ENCODE assay signal across 8 mouse cellular contexts in genomic region chr7:80401860-80402641, GRCm38 (mm10). TPM values are rescaled to one million over a fixed set of nuclear protein-coding genes. Genes with fewer than 3 reads are reported as not detected.
DNase-seq lines count a peak whose midpoint lies in the region; ATAC-seq and TF ChIP-seq lines count a peak whose summit lies in the region.

No protein-coding gene starts in this region.

- peak overlapping the region; percentile 92 for H3K9ac ChIP-seq in limb, embryonic 12.5 days (replicated peaks)
- H3K9ac ChIP-seq in midbrain, embryonic 12.5 days (replicated peaks), result peak overlapping the region; percentile 96

- H3K36me3 ChIP-seq in E14TG2a.4 (ENCODE audit: insufficient read depth, low read length), result peaks cover 1% of the 10 kb centered on the region
- H3K36me3 ChIP-seq in hindbrain, embryonic 10.5 days, result peaks cover 16% of the 10 kb centered on the region
- H3K36me3 ChIP-seq in limb, embryonic 12.5 days, result peaks cover 17% of the 10 kb centered on the region
- 0 out of 2 replicates have a peak, but pooled peaks cover 4% of the 10 kb centered on the region for H3K36me3 ChIP-seq in midbrain, embryonic 12.5 days

- peak overlapping the region; percentile 87 for H3K4me3 ChIP-seq in E14TG2a.4 (replicated peaks; ENCODE audit: low read length)
- H3K4me3 ChIP-seq in hindbrain, embryonic 10.5 days, result peak overlapping the region; percentile 93
- peak overlapping the region; percentile 95 for H3K4me3 ChIP-seq in limb, embryonic 12.5 days (replicated peaks)
- peak overlapping the region; percentile 97 for H3K4me3 ChIP-seq in midbrain, embryonic 12.5 days

- peak overlapping the region; percentile 91 for H3K4me2 ChIP-seq in limb, embryonic 12.5 days
- H3K4me2 ChIP-seq in midbrain, embryonic 12.5 days (replicated peaks), result peak overlapping the region; percentile 97

- DNase-seq in adipocyte (ENCODE audit: low spot score), result peak; percentile 14
- peak; percentile 60 for DNase-seq in hindbrain, embryonic 10.5 days (ENCODE audit: low spot score)
- peak; percentile 73 for DNase-seq in testis, postnatal 14 days (ENCODE audit: low spot score)
- DNase-seq in right cerebral cortex, postnatal 36 days (ENCODE audit: low spot score in 2 of 2), result no peak

- no peak for TF ChIP-seq CTCF in E14TG2a.4 (conservative IDR thresholded peaks at IDR 0.05; ENCODE audit: low read length)

- H3K9me3 ChIP-seq in E14TG2a.4 (ENCODE audit: low read length), result no peaks in the 10 kb centered on the region
- H3K9me3 ChIP-seq in hindbrain, embryonic 10.5 days, result no peaks in the 10 kb centered on the region
- no peaks in the 10 kb centered on the region for H3K9me3 ChIP-seq in limb, embryonic 12.5 days
- no peaks in the 10 kb centered on the region for H3K9me3 ChIP-seq in midbrain, embryonic 12.5 days

- ATAC-seq in erythroblast, adult 5-6 weeks (replicated peaks; ENCODE audit: low FRiP score, poor library complexity, severe bottlenecking), result peak; percentile 17
- ATAC-seq in limb, embryonic 12.5 days (ENCODE audit: insufficient number of reproducible peaks, insufficient read depth, low FRiP score, low TSS enrichment, low read depth), result peak; percentile 43; the same call in 1 of the 2 replicates
- peak; percentile 61 for ATAC-seq in midbrain, embryonic 12.5 days (ENCODE audit: low FRiP score, low read depth)

- H3K4me1 ChIP-seq in E14TG2a.4 (replicated peaks; ENCODE audit: low read depth, low read length), result peaks cover 39% of the 10 kb centered on the region
- peaks cover 34% of the 10 kb centered on the region for H3K4me1 ChIP-seq in hindbrain, embryonic 10.5 days (replicated peaks)
- peaks cover 35% of the 10 kb centered on the region for H3K4me1 ChIP-seq in limb, embryonic 12.5 days (replicated peaks)
- peaks cover 20% of the 10 kb centered on the region for H3K4me1 ChIP-seq in midbrain, embryonic 12.5 days

- H3K27ac ChIP-seq in hindbrain, embryonic 10.5 days, result peak overlapping the region; percentile 92
- peak overlapping the region; percentile 89 for H3K27ac ChIP-seq in limb, embryonic 12.5 days
- peak overlapping the region; percentile 67 for H3K27ac ChIP-seq in midbrain, embryonic 12.5 days (replicated peaks)

- under 1% methylated on average over 102 of the region's 102 CpGs for WGBS in hindbrain, embryonic 10.5 days
- WGBS in limb, embryonic 12.5 days, result under 1% methylated on average over 100 of the region's 102 CpGs
- under 1% methylated on average over 82 of the region's 102 CpGs for WGBS in midbrain, embryonic 12.5 days

- H3K27me3 ChIP-seq in E14TG2a.4 (ENCODE audit: insufficient read depth, low read length), result peaks cover 64% of the 10 kb centered on the region
- peaks cover 30% of the 10 kb centered on the region for H3K27me3 ChIP-seq in hindbrain, embryonic 10.5 days (ENCODE audit: insufficient read depth, poor library complexity, severe bottlenecking)
- H3K27me3 ChIP-seq in limb, embryonic 12.5 days, result peaks cover 17% of the 10 kb centered on the region
- H3K27me3 ChIP-seq in midbrain, embryonic 12.5 days, result peaks cover 25% of the 10 kb centered on the region

RNA-seq across cellular contexts. Expression of gene Furin, which starts 3.2 kb away (rescaled TPM):
- 23.0 and 23.1 TPM in 2 replicates for total RNA-seq in erythroblast, adult 5-6 weeks (2015; ENCODE audit: low replicate concordance)
- total RNA-seq in erythroblast, adult 5-6 weeks (2017; ENCODE audit: low replicate concordance), result 29.1 and 33.5 TPM in 2 replicates
- 4.6 and 5.2 TPM in 2 replicates for polyA plus RNA-seq in hindbrain, embryonic 10.5 days (2016; fragmentation: Nextera tagmentation; extraction: Ambion mirVana)
- 10.7 and 13.2 TPM in 2 replicates for polyA plus RNA-seq in limb, embryonic 12.5 days (2016; fragmentation: Nextera tagmentation; extraction: Ambion mirVana)
- 4.0 and 5.6 TPM in 2 replicates for polyA plus RNA-seq in midbrain, embryonic 12.5 days (2016; fragmentation: Nextera tagmentation; extraction: Ambion mirVana)

RNA-seq across cellular contexts. Expression of gene Fes, which starts 14.3 kb away (rescaled TPM):
- total RNA-seq in erythroblast, adult 5-6 weeks (2015; ENCODE audit: low replicate concordance), result 56.5 and 60.0 TPM in 2 replicates
- total RNA-seq in erythroblast, adult 5-6 weeks (2017; ENCODE audit: low replicate concordance), result 24.4 and 31.2 TPM in 2 replicates
- 10.4 and 11.6 TPM in 2 replicates for polyA plus RNA-seq in hindbrain, embryonic 10.5 days (2016; fragmentation: Nextera tagmentation; extraction: Ambion mirVana)
- 10.2 and 11.0 TPM in 2 replicates for polyA plus RNA-seq in limb, embryonic 12.5 days (2016; fragmentation: Nextera tagmentation; extraction: Ambion mirVana)
- 7.1 and 11.3 TPM in 2 replicates for polyA plus RNA-seq in midbrain, embryonic 12.5 days (2016; fragmentation: Nextera tagmentation; extraction: Ambion mirVana)

RNA-seq across cellular contexts. Expression of gene Man2a2, which starts 30.9 kb away (rescaled TPM):
- total RNA-seq in erythroblast, adult 5-6 weeks (2015; ENCODE audit: low replicate concordance), result 3.6 and 7.5 TPM in 2 replicates
- 4.5 and 6.6 TPM in 2 replicates for total RNA-seq in erythroblast, adult 5-6 weeks (2017; ENCODE audit: low replicate concordance)
- 17.7 TPM in 2 replicates for polyA plus RNA-seq in hindbrain, embryonic 10.5 days (2016; fragmentation: Nextera tagmentation; extraction: Ambion mirVana)
- 25.7 and 31.7 TPM in 2 replicates for polyA plus RNA-seq in limb, embryonic 12.5 days (2016; fragmentation: Nextera tagmentation; extraction: Ambion mirVana)
- polyA plus RNA-seq in midbrain, embryonic 12.5 days (2016; fragmentation: Nextera tagmentation; extraction: Ambion mirVana), result 23.1 and 26.0 TPM in 2 replicates

RNA-seq across cellular contexts. Expression of gene Hddc3, which starts 59.1 kb away (rescaled TPM):
- 2.3 TPM in 1 of 2 replicates, not detected in the other for total RNA-seq in erythroblast, adult 5-6 weeks (2015; ENCODE audit: low replicate concordance)
- total RNA-seq in erythroblast, adult 5-6 weeks (2017; ENCODE audit: low replicate concordance), result 2.6 TPM in 2 replicates
- polyA plus RNA-seq in hindbrain, embryonic 10.5 days (2016; fragmentation: Nextera tagmentation; extraction: Ambion mirVana), result 19.6 and 26.3 TPM in 2 replicates
- polyA plus RNA-seq in limb, embryonic 12.5 days (2016; fragmentation: Nextera tagmentation; extraction: Ambion mirVana), result 25.8 and 29.6 TPM in 2 replicates
- polyA plus RNA-seq in midbrain, embryonic 12.5 days (2016; fragmentation: Nextera tagmentation; extraction: Ambion mirVana), result 24.3 and 24.8 TPM in 2 replicates

Comparison
In these comparisons a context has a peak if more than half of its experiments do, and no peak if none do; other contexts are left out.
1. DNase-seq: peak in adipocyte (single experiment), hindbrain, embryonic 10.5 days (single experiment) and testis, postnatal 14 days (single experiment); none in right cerebral cortex, postnatal 36 days (0 of 2).
2. Peak in every context shown above with its lines, with median percentiles within 50 percentile points of each other: H3K4me3 ChIP-seq, ATAC-seq and H3K27ac ChIP-seq.